Mouse (Mus musculus): ENCODE results near the gene Gm19668.
"Not testable (repeated sequence)": the region's sequence is repeated elsewhere in the genome, so short reads cannot be mapped to it uniquely, and the experiment has no call there.

Gene Gm19668

GRCm38 (mm10) chr10:77771225-77771624 is 27.7 kb downstream of the Gm19668 start, which contains the start of gene Gm3238:
Gene Gm3238, minus strand, starts transcription at chr10:77771325.
- not testable (repeated sequence) for DNase-seq (ENCODE audit: low read depth, low spot score)

GRCm38 (mm10) chr10:77769727-77770126 is 29.2 kb downstream of the Gm19668 start:
- no peak for DNase-seq (ENCODE audit: low read depth, low spot score)

GRCm38 (mm10) chr10:77759582-77759981 is 39.4 kb downstream of the Gm19668 start, which contains the start of gene Gm3233:
Gene Gm3233, minus strand, starts transcription at chr10:77759682.
- not testable (repeated sequence) for DNase-seq (ENCODE audit: low read depth, low spot score)

GRCm38 (mm10) chr10:77753448-77753847 is 45.5 kb downstream of the Gm19668 start:
- no peak for DNase-seq (ENCODE audit: low read depth, low spot score)

- not testable (repeated sequence) for DNase-seq (ENCODE audit: low read depth, low spot score)
Observed at GRCm38 (mm10) chr10:77752312-77752711, 46.6 kb downstream of the Gm19668 start.

GRCm38 (mm10) chr10:77751254-77751653 is 47.7 kb downstream of the Gm19668 start, which contains the start of gene Gm9736:
Gene Gm9736, minus strand, starts transcription at chr10:77751354.
- not testable (repeated sequence) for DNase-seq (ENCODE audit: low read depth, low spot score)

- not testable (repeated sequence) for DNase-seq (ENCODE audit: low read depth, low spot score)
Observed at GRCm38 (mm10) chr10:77750686-77751085, 48.2 kb downstream of the Gm19668 start.
